8 mouse cellular contexts compared by ENCODE assay signal in the genomic region with DNA sequence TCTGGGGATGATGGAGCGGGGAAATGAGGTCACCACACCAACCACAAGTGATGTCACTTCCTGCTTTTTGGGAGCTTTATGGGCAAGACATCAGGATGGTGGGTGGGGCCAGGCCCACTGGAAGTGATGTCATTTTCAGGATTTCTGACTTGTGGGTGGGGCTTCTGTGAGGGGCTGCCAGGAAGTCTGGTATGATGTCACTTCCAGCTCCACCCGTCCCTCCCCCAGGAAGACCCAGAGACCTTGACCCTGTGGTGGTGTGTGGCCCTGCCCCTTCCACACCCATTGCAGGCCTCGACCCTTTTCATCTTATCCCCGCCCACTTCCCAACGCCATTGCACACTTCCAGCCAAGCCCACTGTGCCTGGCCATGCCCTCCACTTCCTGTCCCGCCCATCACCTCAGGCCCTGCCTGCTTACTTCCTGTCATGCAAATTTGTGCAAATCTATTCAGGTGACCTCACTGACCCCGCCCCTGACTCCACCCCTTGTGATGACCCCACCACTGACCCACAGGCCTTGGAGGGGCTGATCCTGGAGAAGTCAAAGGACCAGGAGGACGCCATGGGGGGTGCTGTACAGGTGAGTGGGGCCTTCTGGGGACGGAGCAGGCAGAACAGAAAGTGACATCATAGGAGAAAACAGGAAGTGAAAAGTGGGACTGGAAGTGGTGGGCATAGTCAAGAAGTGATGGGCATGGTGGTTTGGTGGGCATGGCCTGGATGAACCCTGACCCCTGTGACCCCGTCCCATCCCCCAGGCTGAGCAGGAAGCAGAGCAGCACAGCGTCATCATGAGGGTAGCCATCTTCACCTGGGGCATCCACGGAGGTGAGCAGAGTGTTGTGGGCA.
DNase-seq lines count a peak whose midpoint lies in the region; ATAC-seq lines count a peak whose summit lies in the region.

No protein-coding gene starts in this region.

- no peak for ATAC-seq in hindbrain, embryonic 11.5 days (ENCODE audit: low FRiP score)

- no peaks in the 10 kb centered on the region for H3K27me3 ChIP-seq in hindbrain, embryonic 10.5 days (ENCODE audit: insufficient read depth, poor library complexity, severe bottlenecking)
- no peaks in the 10 kb centered on the region for H3K27me3 ChIP-seq in hindbrain, embryonic 11.5 days (ENCODE audit: control insufficient read depth, insufficient read depth, low read length)

- peaks cover 48% of the 10 kb centered on the region for H3K9me3 ChIP-seq in hindbrain, embryonic 10.5 days
- no peaks in the 10 kb centered on the region for H3K9me3 ChIP-seq in hindbrain, embryonic 11.5 days (ENCODE audit: control insufficient read depth, low read length)

- H3K9ac ChIP-seq in hindbrain, embryonic 11.5 days (ENCODE audit: low read depth, low read length) = no peak overlapping the region

- 94% methylated on average over 12 of the region's 12 CpGs for WGBS in hindbrain, embryonic 10.5 days
- 92% methylated on average over 12 of the region's 12 CpGs for WGBS in hindbrain, embryonic 11.5 days

- peaks cover 44% of the 10 kb centered on the region for H3K36me3 ChIP-seq in hindbrain, embryonic 10.5 days
- 0 out of 2 replicates have a peak, but pooled peaks cover 4% of the 10 kb centered on the region for H3K36me3 ChIP-seq in hindbrain, embryonic 11.5 days (ENCODE audit: control insufficient read depth, insufficient read depth, low read length)

- peak overlapping the region; percentile 64; the same call in 1 of the 2 replicates for H3K4me3 ChIP-seq in hindbrain, embryonic 10.5 days
- H3K4me3 ChIP-seq in hindbrain, embryonic 11.5 days (ENCODE audit: low read depth, low read length) = no peak overlapping the region

- H3K4me2 ChIP-seq in hindbrain, embryonic 11.5 days (replicated peaks; ENCODE audit: low read depth, low read length) = no peak overlapping the region

- no peak overlapping the region for H3K27ac ChIP-seq in hindbrain, embryonic 10.5 days
- no peak overlapping the region for H3K27ac ChIP-seq in hindbrain, embryonic 11.5 days (ENCODE audit: low read depth, low read length)

- peaks cover 6% of the 10 kb centered on the region; the same call in 1 of the 2 replicates for H3K4me1 ChIP-seq in hindbrain, embryonic 10.5 days (replicated peaks)
- no peaks in the 10 kb centered on the region for H3K4me1 ChIP-seq in hindbrain, embryonic 11.5 days (replicated peaks; ENCODE audit: control insufficient read depth, insufficient read depth, low read length)

- no peak for DNase-seq in hindbrain, embryonic 10.5 days (ENCODE audit: low spot score)
- DNase-seq in hindbrain, embryonic 11.5 days (ENCODE audit: low spot score) = no peak
- peak; percentile 63 for DNase-seq in CD4-positive helper T cell, adult 2 months (ENCODE audit: low read depth, low spot score)
- DNase-seq in MN1 (ENCODE audit: low spot score) = peak; percentile 43
- peak; percentile 31 for DNase-seq in kidney, adult 9 months
- peak; percentile 27 to 67 for DNase-seq in spleen, postnatal 4 days (ENCODE audit: low spot score in 2 of 2)
- DNase-seq in urinary bladder, postnatal 4 days (ENCODE audit: low spot score in 2 of 2) = no peak
- DNase-seq in frontal cortex, adult 2 months (ENCODE audit: extremely low spot score in 1 of 2, low spot score in 1 of 2) = no peak

Comparison
In these comparisons a context has a peak if more than half of its experiments do, and no peak if none do; other contexts are left out.
1. DNase-seq: peak in CD4-positive helper T cell, adult 2 months (single experiment), MN1 (single experiment), kidney, adult 9 months (single experiment) and spleen, postnatal 4 days (2 of 2); none in hindbrain, embryonic 10.5 days (single experiment), hindbrain, embryonic 11.5 days (single experiment), urinary bladder, postnatal 4 days (0 of 2) and frontal cortex, adult 2 months (0 of 2).